ENCODE assay signal across 7 mouse cellular contexts in the genomic region with DNA sequence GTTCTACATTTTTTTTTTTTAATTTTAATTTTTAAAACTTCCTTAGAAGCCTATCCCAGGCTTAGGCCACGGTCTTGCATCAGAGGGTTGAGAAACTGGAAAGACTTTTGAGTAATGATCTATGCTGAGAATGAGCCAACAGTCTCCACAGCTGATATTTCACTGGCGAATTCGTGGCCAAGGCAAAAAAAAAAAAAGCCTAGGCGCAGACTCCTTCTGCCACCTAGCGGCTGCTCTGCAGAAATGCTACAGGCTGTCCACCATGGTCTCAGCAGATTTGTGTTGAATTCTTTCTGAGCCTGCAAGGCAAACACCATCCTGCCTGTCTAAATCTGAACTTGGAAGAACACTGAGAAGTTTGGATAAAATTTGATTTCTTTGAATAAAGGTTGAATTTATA.
DNase-seq lines count a peak whose midpoint lies in the region; ATAC-seq and TF ChIP-seq lines count a peak whose summit lies in the region.

No protein-coding gene starts in this region.

- H3K4me2 ChIP-seq in hindbrain, embryonic 15.5 days = no peak overlapping the region
- no peak overlapping the region for H3K4me2 ChIP-seq in lung, embryonic 14.5 days

- H3K36me3 ChIP-seq in thymus, adult 2 months (ENCODE audit: control insufficient read depth, insufficient read depth, low read length) = peaks cover 14% of the 10 kb centered on the region; the same call in 1 of the 2 replicates
- no peaks in the 10 kb centered on the region for H3K36me3 ChIP-seq in hindbrain, embryonic 15.5 days
- H3K36me3 ChIP-seq in lung, embryonic 14.5 days (ENCODE audit: insufficient read depth) = no peaks in the 10 kb centered on the region

- H3K4me3 ChIP-seq in thymus, adult 2 months (ENCODE audit: control insufficient read depth, insufficient read depth, low read length) = no peak overlapping the region
- no peak overlapping the region for H3K4me3 ChIP-seq in hindbrain, embryonic 15.5 days
- H3K4me3 ChIP-seq in lung, embryonic 14.5 days (ENCODE audit: low read depth, low read length) = no peak overlapping the region
- no peak overlapping the region for H3K4me3 ChIP-seq in olfactory bulb, adult 2 months (ENCODE audit: insufficient read depth, low read depth, low read length)

- H3K4me1 ChIP-seq in thymus, adult 2 months (replicated peaks; ENCODE audit: control insufficient read depth, insufficient read depth, low read length) = no peaks in the 10 kb centered on the region
- H3K4me1 ChIP-seq in hindbrain, embryonic 15.5 days (replicated peaks) = 0 out of 2 replicates have a peak, but pooled peaks cover 2% of the 10 kb centered on the region
- no peaks in the 10 kb centered on the region for H3K4me1 ChIP-seq in lung, embryonic 14.5 days (ENCODE audit: insufficient read depth)
- peaks cover 3% of the 10 kb centered on the region; the same call in 1 of the 2 replicates for H3K4me1 ChIP-seq in olfactory bulb, adult 2 months (ENCODE audit: control insufficient read depth, insufficient read depth, low read length)

- no peaks in the 10 kb centered on the region for H3K9me3 ChIP-seq in hindbrain, embryonic 15.5 days
- no peaks in the 10 kb centered on the region for H3K9me3 ChIP-seq in lung, embryonic 14.5 days (ENCODE audit: low read depth, low read length)

- peak; percentile 21 for DNase-seq in thymus, adult 2 months
- DNase-seq in thymus, adult 18-20 months = no peak
- peak; percentile 77 for DNase-seq in adrenal gland, adult 2 months
- DNase-seq in lung, embryonic 14.5 days = peak; percentile 96

- H3K27me3 ChIP-seq in thymus, adult 2 months (ENCODE audit: control insufficient read depth, insufficient read depth, low read length) = no peaks in the 10 kb centered on the region
- no peaks in the 10 kb centered on the region for H3K27me3 ChIP-seq in hindbrain, embryonic 15.5 days
- H3K27me3 ChIP-seq in lung, embryonic 14.5 days (ENCODE audit: insufficient read depth, low read length) = no peaks in the 10 kb centered on the region

- ATAC-seq in erythroblast, adult 5-6 weeks (replicated peaks; ENCODE audit: low FRiP score, poor library complexity, severe bottlenecking) = peak; percentile 74
- peak; percentile 69; the same call in 1 of the 2 replicates for ATAC-seq in hindbrain, embryonic 15.5 days (ENCODE audit: low FRiP score, low read depth)
- ATAC-seq in lung, embryonic 14.5 days (ENCODE audit: insufficient read depth) = peak; percentile 81

- no peak overlapping the region for H3K9ac ChIP-seq in hindbrain, embryonic 15.5 days
- no peak overlapping the region for H3K9ac ChIP-seq in lung, embryonic 14.5 days

- TF ChIP-seq POLR2A in thymus, adult 2 months (IDR thresholded peaks at IDR 0.05; ENCODE audit: control insufficient read depth, extremely low read depth, insufficient read depth, low read length, poor library complexity) = no peak
- TF ChIP-seq POLR2A in olfactory bulb, adult 2 months (IDR thresholded peaks at IDR 0.05; ENCODE audit: insufficient read depth, low read depth, low read length) = no peak

- TF ChIP-seq CTCF in thymus, adult 2 months (IDR thresholded peaks at IDR 0.05; ENCODE audit: borderline replicate concordance, control insufficient read depth, extremely low read depth, insufficient read depth, low read length, poor library complexity) = peak; percentile 56; the same call in 1 of the 2 replicates
- TF ChIP-seq CTCF in lung, embryonic 14.5 days (IDR thresholded peaks at IDR 0.05; ENCODE audit: low read depth) = peak; percentile 91
- peak; percentile 70 for TF ChIP-seq CTCF in olfactory bulb, adult 2 months (IDR thresholded peaks at IDR 0.05; ENCODE audit: insufficient read depth, low read depth, low read length)

- WGBS in thymus, adult 2 months = 15% methylated on average over 5 of the region's 5 CpGs
- 2% methylated on average over 5 of the region's 5 CpGs for WGBS in hindbrain, embryonic 15.5 days
- 1% methylated on average over 5 of the region's 5 CpGs for WGBS in lung, embryonic 14.5 days
- 1% methylated on average over 5 of the region's 5 CpGs for WGBS in olfactory bulb, adult 2 months

- H3K27ac ChIP-seq in thymus, adult 2 months (ENCODE audit: control insufficient read depth, insufficient read depth, low read length) = no peak overlapping the region
- no peak overlapping the region for H3K27ac ChIP-seq in hindbrain, embryonic 15.5 days (replicated peaks)
- no peak overlapping the region for H3K27ac ChIP-seq in lung, embryonic 14.5 days (ENCODE audit: low read depth)
- H3K27ac ChIP-seq in olfactory bulb, adult 2 months (ENCODE audit: insufficient read depth, low read depth, low read length) = no peak overlapping the region

Comparison
In these comparisons a context has a peak if more than half of its experiments do, and no peak if none do; other contexts are left out.
1. DNase-seq: peak in thymus, adult 2 months (single experiment), adrenal gland, adult 2 months (single experiment) and lung, embryonic 14.5 days (single experiment); none in thymus, adult 18-20 months (0 of 2).
2. Peak in every context shown above with its lines, with median percentiles within 50 percentile points of each other: CTCF ChIP-seq and ATAC-seq.